Comparison of ENCODE assay signal across 29 mouse cellular contexts in the genomic region with DNA sequence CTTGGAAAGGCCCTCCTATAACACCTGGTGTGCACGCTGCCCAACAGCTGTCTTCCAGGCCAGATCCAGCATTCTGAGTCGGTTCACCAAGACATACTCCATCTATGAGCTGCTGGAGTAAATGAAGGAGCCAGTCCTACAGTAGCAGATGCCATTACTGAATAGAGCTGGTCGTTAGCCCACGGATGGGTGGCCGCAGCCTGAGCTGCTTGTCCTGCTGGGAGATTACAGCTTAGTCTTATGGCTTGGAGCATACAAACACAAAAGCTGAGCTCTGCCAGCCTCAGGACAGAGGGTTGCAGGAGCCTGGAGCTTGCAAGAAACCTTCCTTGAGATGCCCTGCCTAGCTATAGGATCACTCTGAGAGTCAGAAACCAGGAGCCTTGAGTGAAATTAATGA. TPM values are rescaled to one million over a fixed set of nuclear protein-coding genes. Genes with fewer than 3 reads are reported as not detected.
A peak's percentile ranks its signal among the peaks of the same experiment; 100 is the strongest.
DNase-seq lines count a peak whose midpoint lies in the region; ATAC-seq and TF ChIP-seq lines count a peak whose summit lies in the region.
"Had no signal": no experiment of that assay in that cellular context is flagged by ENCODE, and none has a peak within 500 bp of the region (broad histone marks: within the 10 kb centered on the region; RNA-seq: fewer than 3 reads in every experiment).

No protein-coding gene starts in this region.

- no peak overlapping the region for H3K4me3 ChIP-seq in hindbrain, embryonic 16.5 days (ENCODE audit: low read length)
- H3K4me3 ChIP-seq in hindbrain, embryonic 11.5 days (ENCODE audit: low read depth, low read length), result no peak overlapping the region
- H3K4me3 ChIP-seq in midbrain, postnatal 0 days (ENCODE audit: low read depth, low read length), result no peak overlapping the region
- H3K4me3 ChIP-seq in midbrain, embryonic 10.5 days, result no peak overlapping the region
- H3K4me3 ChIP-seq: forebrain, embryonic 10.5 days; forebrain, embryonic 15.5 days; heart, embryonic 12.5 days; heart, embryonic 15.5 days; hindbrain, embryonic 12.5 days had no signal

- H3K4me1 ChIP-seq in hindbrain, embryonic 16.5 days (ENCODE audit: control insufficient read depth, insufficient read depth, low read depth, low read length), result no peaks in the 10 kb centered on the region
- no peaks in the 10 kb centered on the region for H3K4me1 ChIP-seq in hindbrain, embryonic 11.5 days (replicated peaks; ENCODE audit: control insufficient read depth, insufficient read depth, low read length)
- no peaks in the 10 kb centered on the region for H3K4me1 ChIP-seq in midbrain, postnatal 0 days (ENCODE audit: insufficient read depth, low read length)
- no peaks in the 10 kb centered on the region for H3K4me1 ChIP-seq in midbrain, embryonic 10.5 days
- H3K4me1 ChIP-seq: forebrain, embryonic 10.5 days; forebrain, embryonic 15.5 days; heart, embryonic 12.5 days; heart, embryonic 15.5 days; hindbrain, embryonic 12.5 days had no signal

- peak; percentile 80 to 86 for DNase-seq in cerebellum, postnatal 10 days
- DNase-seq in cerebellum, adult 8-10 months, result no peak
- no peak for DNase-seq in hindbrain, embryonic 11.5 days (ENCODE audit: low spot score)
- DNase-seq in midbrain, postnatal 0 days (ENCODE audit: low spot score), result peak; percentile 72
- no peak for DNase-seq in midbrain, embryonic 10.5 days (ENCODE audit: low spot score)
- DNase-seq in heart, postnatal 10 days, result no peak
- DNase-seq: adrenal gland, postnatal 14 days; cerebellum, adult 11-12 months; cerebellum, adult 9-10 months; gastrocnemius, postnatal 25 days; heart, adult 18-20 months; heart, postnatal 14 days; heart, postnatal 4 days had no signal

- 67% methylated on average over 5 of the region's 5 CpGs for WGBS in hindbrain, embryonic 16.5 days
- 76% methylated on average over 5 of the region's 5 CpGs for WGBS in hindbrain, embryonic 11.5 days
- 52% methylated on average over 5 of the region's 5 CpGs for WGBS in midbrain, postnatal 0 days
- 55% methylated on average over 5 of the region's 5 CpGs for WGBS in midbrain, embryonic 10.5 days

- intact Hi-C loops in heart, postnatal 10 days (cut with DNase I), result no loop called here

- no peaks in the 10 kb centered on the region for H3K9me3 ChIP-seq in hindbrain, embryonic 16.5 days (ENCODE audit: control insufficient read depth, low read length)
- H3K9me3 ChIP-seq in hindbrain, embryonic 11.5 days (ENCODE audit: control insufficient read depth, low read length), result no peaks in the 10 kb centered on the region
- H3K9me3 ChIP-seq in midbrain, postnatal 0 days (ENCODE audit: low read length), result no peaks in the 10 kb centered on the region
- no peaks in the 10 kb centered on the region for H3K9me3 ChIP-seq in midbrain, embryonic 10.5 days (replicated peaks)
- H3K9me3 ChIP-seq: forebrain, embryonic 10.5 days; forebrain, embryonic 15.5 days; heart, embryonic 15.5 days; hindbrain, embryonic 12.5 days had no signal

- H3K27ac ChIP-seq in hindbrain, embryonic 16.5 days (ENCODE audit: low read depth, low read length), result no peak overlapping the region
- H3K27ac ChIP-seq in hindbrain, embryonic 11.5 days (ENCODE audit: low read depth, low read length), result no peak overlapping the region
- no peak overlapping the region for H3K27ac ChIP-seq in midbrain, postnatal 0 days (ENCODE audit: low read depth, low read length)
- no peak overlapping the region for H3K27ac ChIP-seq in midbrain, embryonic 10.5 days (replicated peaks)
- H3K27ac ChIP-seq: forebrain, embryonic 10.5 days; forebrain, embryonic 15.5 days; heart, embryonic 15.5 days; hindbrain, embryonic 12.5 days had no signal

- no peak overlapping the region for H3K4me2 ChIP-seq in hindbrain, embryonic 16.5 days (ENCODE audit: low read length)
- H3K4me2 ChIP-seq in hindbrain, embryonic 11.5 days (replicated peaks; ENCODE audit: low read depth, low read length), result no peak overlapping the region
- H3K4me2 ChIP-seq in midbrain, postnatal 0 days (ENCODE audit: low read depth, low read length, poor library complexity, severe bottlenecking), result no peak overlapping the region
- H3K4me2 ChIP-seq: forebrain, embryonic 15.5 days; heart, embryonic 12.5 days; heart, embryonic 15.5 days; hindbrain, embryonic 12.5 days had no signal

- H3K27me3 ChIP-seq in hindbrain, embryonic 16.5 days (replicated peaks; ENCODE audit: control insufficient read depth, insufficient read depth, low read length), result no peaks in the 10 kb centered on the region
- no peaks in the 10 kb centered on the region for H3K27me3 ChIP-seq in hindbrain, embryonic 11.5 days (ENCODE audit: control insufficient read depth, insufficient read depth, low read length)
- H3K27me3 ChIP-seq in midbrain, postnatal 0 days (ENCODE audit: insufficient read depth, low read length), result no peaks in the 10 kb centered on the region
- H3K27me3 ChIP-seq in midbrain, embryonic 10.5 days (ENCODE audit: low read depth, poor library complexity, severe bottlenecking), result no peaks in the 10 kb centered on the region
- H3K27me3 ChIP-seq: forebrain, embryonic 15.5 days; heart, embryonic 12.5 days; heart, embryonic 15.5 days; hindbrain, embryonic 12.5 days had no signal

- H3K36me3 ChIP-seq in hindbrain, embryonic 16.5 days (ENCODE audit: control insufficient read depth, insufficient read depth, low read length), result no peaks in the 10 kb centered on the region
- H3K36me3 ChIP-seq in hindbrain, embryonic 11.5 days (ENCODE audit: control insufficient read depth, insufficient read depth, low read length), result no peaks in the 10 kb centered on the region
- H3K36me3 ChIP-seq in midbrain, postnatal 0 days (ENCODE audit: insufficient read depth, low read length), result no peaks in the 10 kb centered on the region
- no peaks in the 10 kb centered on the region for H3K36me3 ChIP-seq in midbrain, embryonic 10.5 days
- H3K36me3 ChIP-seq: forebrain, embryonic 10.5 days; forebrain, embryonic 15.5 days; heart, embryonic 12.5 days; heart, embryonic 15.5 days; hindbrain, embryonic 12.5 days had no signal

- no peak overlapping the region for H3K9ac ChIP-seq in hindbrain, embryonic 16.5 days (ENCODE audit: low read depth, low read length)
- H3K9ac ChIP-seq in hindbrain, embryonic 11.5 days (ENCODE audit: low read depth, low read length), result no peak overlapping the region
- no peak overlapping the region for H3K9ac ChIP-seq in midbrain, postnatal 0 days (replicated peaks; ENCODE audit: low read length, poor library complexity, severe bottlenecking)
- H3K9ac ChIP-seq: forebrain, embryonic 15.5 days; heart, embryonic 12.5 days; heart, embryonic 15.5 days; hindbrain, embryonic 12.5 days had no signal

- TF ChIP-seq CTCF in midbrain, postnatal 0 days (IDR thresholded peaks at IDR 0.05), result no peak

- peak; percentile 64; the same call in 1 of the 2 replicates for ATAC-seq in hindbrain, embryonic 16.5 days
- no peak for ATAC-seq in hindbrain, embryonic 11.5 days (ENCODE audit: low FRiP score)
- ATAC-seq in midbrain, postnatal 0 days (ENCODE audit: low FRiP score), result no peak; the same call in 1 of the 2 replicates
- ATAC-seq: activated CD4-positive, CD25-positive, alpha-beta regulatory T cell, adult 4 months; forebrain, embryonic 15.5 days; intestine, postnatal 0 days had no signal

RNA-seq across cellular contexts. Expression of gene 1700006A11Rik, which starts 33.6 kb away (rescaled TPM):
- polyA plus RNA-seq in hindbrain, embryonic 16.5 days (2015; fragmentation: Nextera tagmentation; extraction: Ambion mirVana), result not detected in 2 replicates
- not detected in 2 replicates for polyA plus RNA-seq in hindbrain, embryonic 11.5 days (2014; fragmentation: Nextera tagmentation; extraction: Ambion mirVana)
- not detected in 2 replicates for total RNA-seq in midbrain, postnatal 0 days (2014; rRNA removed)
- not detected in 2 replicates for polyA plus RNA-seq in midbrain, postnatal 0 days (2015; fragmentation: Nextera tagmentation; extraction: Ambion mirVana)
- not detected in 2 replicates for polyA plus RNA-seq in midbrain, embryonic 10.5 days (2016; fragmentation: Nextera tagmentation; extraction: Ambion mirVana)
- not detected for total RNA-seq in heart, postnatal 10 days (2021)
- total RNA-seq: adrenal gland, adult 18-20 months; adrenal gland, postnatal 14 days; adrenal gland, postnatal 4 days; ES-E14; gastrocnemius, adult 8-10 months; gastrocnemius, postnatal 25 days; heart, adult 18-20 months; heart, postnatal 14 days; heart, postnatal 4 days had no signal
- polyA plus RNA-seq: activated CD4-positive, CD25-positive, alpha-beta regulatory T cell, adult 4 months; embryonic facial prominence, embryonic 11.5 days; embryonic facial prominence, embryonic 14.5 days; forebrain, embryonic 10.5 days; forebrain, embryonic 15.5 days; gonadal fat pad, adult 2 months; heart, embryonic 12.5 days; heart, embryonic 15.5 days; hindbrain, embryonic 12.5 days; intestine, embryonic 14.5 days; intestine, postnatal 0 days had no signal

Comparison
In these comparisons a context has a peak if more than half of its experiments do, and no peak if none do; other contexts are left out.
1. DNase-seq: peak in cerebellum, postnatal 10 days (2 of 2) and midbrain, postnatal 0 days (single experiment); none in cerebellum, adult 8-10 months (single experiment), hindbrain, embryonic 11.5 days (single experiment), midbrain, embryonic 10.5 days (single experiment) and heart, postnatal 10 days (0 of 2).